Comparison of ENCODE assay signal across 13 mouse cellular contexts in genomic region chr11:104467698-104468097, GRCm38 (mm10). TPM values are rescaled to one million over a fixed set of nuclear protein-coding genes. Genes with fewer than 3 reads are reported as not detected.
DNase-seq lines count a peak whose midpoint lies in the region; ATAC-seq and TF ChIP-seq lines count a peak whose summit lies in the region.
"Had no signal": no experiment of that assay in that cellular context is flagged by ENCODE, and none has a peak within 500 bp of the region (broad histone marks: within the 10 kb centered on the region; RNA-seq: fewer than 3 reads in every experiment).

No protein-coding gene starts in this region.

- H3K9me3 ChIP-seq in liver, embryonic 11.5 days (ENCODE audit: control insufficient read depth, low read length), result no peaks in the 10 kb centered on the region
- H3K9me3 ChIP-seq in embryonic facial prominence, embryonic 12.5 days, result no peaks in the 10 kb centered on the region
- no peaks in the 10 kb centered on the region for H3K9me3 ChIP-seq in hindbrain, embryonic 14.5 days (ENCODE audit: control insufficient read depth, low read length)
- H3K9me3 ChIP-seq in midbrain, embryonic 16.5 days (replicated peaks; ENCODE audit: control insufficient read depth, low read length, poor library complexity, severe bottlenecking), result no peaks in the 10 kb centered on the region

- H3K4me2 ChIP-seq in liver, embryonic 11.5 days, result no peak overlapping the region; the same call in 1 of the 2 replicates
- 0 out of 2 replicates have a peak overlapping the region, but pooled peaks have one; percentile 15 for H3K4me2 ChIP-seq in embryonic facial prominence, embryonic 12.5 days (replicated peaks)
- H3K4me2 ChIP-seq in hindbrain, embryonic 14.5 days (replicated peaks), result peak overlapping the region; percentile 24
- peak overlapping the region; percentile 30 for H3K4me2 ChIP-seq in midbrain, embryonic 16.5 days (ENCODE audit: low read length)

- H3K9ac ChIP-seq in liver, embryonic 11.5 days (ENCODE audit: low read depth, low read length), result no peak overlapping the region
- H3K9ac ChIP-seq in embryonic facial prominence, embryonic 12.5 days, result no peak overlapping the region
- H3K9ac ChIP-seq in hindbrain, embryonic 14.5 days, result no peak overlapping the region
- no peak overlapping the region for H3K9ac ChIP-seq in midbrain, embryonic 16.5 days (ENCODE audit: low read depth, low read length)

- 72% methylated on average over 5 of the region's 5 CpGs for WGBS in liver, embryonic 11.5 days
- WGBS in embryonic facial prominence, embryonic 12.5 days, result 77% methylated on average over 5 of the region's 5 CpGs
- WGBS in hindbrain, embryonic 14.5 days, result 91% methylated on average over 5 of the region's 5 CpGs
- 78% methylated on average over 5 of the region's 5 CpGs for WGBS in midbrain, embryonic 16.5 days
- WGBS in thymus, adult 2 months, result 96% methylated on average over 5 of the region's 5 CpGs

- H3K27me3 ChIP-seq in liver, embryonic 11.5 days (replicated peaks; ENCODE audit: control insufficient read depth, insufficient read depth, low read length), result no peaks in the 10 kb centered on the region
- no peaks in the 10 kb centered on the region for H3K27me3 ChIP-seq in embryonic facial prominence, embryonic 12.5 days
- no peaks in the 10 kb centered on the region for H3K27me3 ChIP-seq in hindbrain, embryonic 14.5 days (ENCODE audit: control insufficient read depth, insufficient read depth, low read length)
- no peaks in the 10 kb centered on the region for H3K27me3 ChIP-seq in midbrain, embryonic 16.5 days (ENCODE audit: control insufficient read depth, insufficient read depth, low read depth, low read length)
- H3K27me3 ChIP-seq in thymus, adult 2 months (ENCODE audit: control insufficient read depth, insufficient read depth, low read length), result no peaks in the 10 kb centered on the region

- no peak for TF ChIP-seq POLR2A in thymus, adult 2 months (IDR thresholded peaks at IDR 0.05; ENCODE audit: control insufficient read depth, extremely low read depth, insufficient read depth, low read length, poor library complexity)

- no peak for ATAC-seq in liver, embryonic 11.5 days (replicated peaks; ENCODE audit: low FRiP score)
- no peak for ATAC-seq in embryonic facial prominence, embryonic 12.5 days (ENCODE audit: insufficient number of reproducible peaks, insufficient read depth, low FRiP score, low TSS enrichment)
- no peak for ATAC-seq in hindbrain, embryonic 14.5 days (ENCODE audit: low FRiP score)
- ATAC-seq in midbrain, embryonic 16.5 days, result no peak
- ATAC-seq: activated CD4-positive, CD25-positive, alpha-beta regulatory T cell, adult 4 months; intestine, postnatal 0 days had no signal

- no peak overlapping the region for H3K4me3 ChIP-seq in liver, embryonic 11.5 days (ENCODE audit: low read depth, low read length)
- H3K4me3 ChIP-seq in embryonic facial prominence, embryonic 12.5 days, result no peak overlapping the region
- H3K4me3 ChIP-seq in hindbrain, embryonic 14.5 days (replicated peaks; ENCODE audit: low read length), result no peak overlapping the region
- H3K4me3 ChIP-seq in midbrain, embryonic 16.5 days (ENCODE audit: low read depth, low read length), result no peak overlapping the region
- no peak overlapping the region for H3K4me3 ChIP-seq in thymus, adult 2 months (ENCODE audit: control insufficient read depth, insufficient read depth, low read length)

- DNase-seq in liver, result peak; percentile 56
- DNase-seq in liver, embryonic 11.5 days (ENCODE audit: low spot score), result no peak
- no peak for DNase-seq in hindbrain, embryonic 14.5 days (ENCODE audit: low spot score)
- DNase-seq in spleen, adult 18-20 months, result no peak
- no peak for DNase-seq in thymus, adult 2 months
- DNase-seq: heart, adult 11 months; lung, adult 2 months; thymus, postnatal 36 days had no signal

- no peak overlapping the region for H3K27ac ChIP-seq in liver, embryonic 11.5 days (ENCODE audit: low read depth, low read length)
- H3K27ac ChIP-seq in embryonic facial prominence, embryonic 12.5 days, result no peak overlapping the region
- no peak overlapping the region for H3K27ac ChIP-seq in hindbrain, embryonic 14.5 days
- H3K27ac ChIP-seq in midbrain, embryonic 16.5 days (ENCODE audit: low read length), result no peak overlapping the region
- H3K27ac ChIP-seq in thymus, adult 2 months (ENCODE audit: control insufficient read depth, insufficient read depth, low read length), result no peak overlapping the region
- H3K27ac ChIP-seq: layer of hippocampus, adult 2 months had no signal

- H3K36me3 ChIP-seq in liver, embryonic 11.5 days (ENCODE audit: control insufficient read depth, insufficient read depth, low read length), result no peaks in the 10 kb centered on the region
- H3K36me3 ChIP-seq in embryonic facial prominence, embryonic 12.5 days, result peaks cover 5% of the 10 kb centered on the region; the same call in 1 of the 2 replicates
- peaks cover 28% of the 10 kb centered on the region for H3K36me3 ChIP-seq in hindbrain, embryonic 14.5 days (replicated peaks; ENCODE audit: control insufficient read depth, insufficient read depth)
- no peaks in the 10 kb centered on the region for H3K36me3 ChIP-seq in midbrain, embryonic 16.5 days (ENCODE audit: control insufficient read depth, insufficient read depth, low read length)
- 0 out of 2 replicates have a peak, but pooled peaks cover 4% of the 10 kb centered on the region for H3K36me3 ChIP-seq in thymus, adult 2 months (ENCODE audit: control insufficient read depth, insufficient read depth, low read length)

- TF ChIP-seq CTCF in thymus, adult 2 months (IDR thresholded peaks at IDR 0.05; ENCODE audit: borderline replicate concordance, control insufficient read depth, extremely low read depth, insufficient read depth, low read length, poor library complexity), result no peak

- H3K4me1 ChIP-seq in liver, embryonic 11.5 days (replicated peaks; ENCODE audit: control insufficient read depth, insufficient read depth, low read length), result peaks cover 9% of the 10 kb centered on the region
- peaks cover 10% of the 10 kb centered on the region for H3K4me1 ChIP-seq in embryonic facial prominence, embryonic 12.5 days
- peaks cover 22% of the 10 kb centered on the region for H3K4me1 ChIP-seq in hindbrain, embryonic 14.5 days (replicated peaks; ENCODE audit: control insufficient read depth, insufficient read depth, low read length)
- peaks cover 19% of the 10 kb centered on the region for H3K4me1 ChIP-seq in midbrain, embryonic 16.5 days (ENCODE audit: control insufficient read depth, insufficient read depth, low read length)
- no peaks in the 10 kb centered on the region; the same call in 1 of the 2 replicates for H3K4me1 ChIP-seq in thymus, adult 2 months (replicated peaks; ENCODE audit: control insufficient read depth, insufficient read depth, low read length)

RNA-seq across cellular contexts. Expression of gene Kansl1, which starts 1.0 kb away (rescaled TPM):
- polyA plus RNA-seq in liver, embryonic 11.5 days (2014; fragmentation: Nextera tagmentation; extraction: Ambion mirVana), result 18.2 and 20.3 TPM in 2 replicates
- polyA plus RNA-seq in embryonic facial prominence, embryonic 12.5 days (2016; fragmentation: Nextera tagmentation; extraction: Ambion mirVana), result 29.7 and 33.3 TPM in 2 replicates
- polyA plus RNA-seq in hindbrain, embryonic 14.5 days (2014; fragmentation: Nextera tagmentation; extraction: Ambion mirVana), result 30.7 and 33.8 TPM in 2 replicates
- 27.9 and 28.2 TPM in 2 replicates for polyA plus RNA-seq in midbrain, embryonic 16.5 days (2015; fragmentation: Nextera tagmentation; extraction: Ambion mirVana)
- 202 and 225 TPM in 2 replicates for polyA plus RNA-seq in thymus, adult 2 months (2012; rRNA removed)
